Mouse (Mus musculus) ES-Bruce4 (cell line): ENCODE results near the gene Kctd7.

Experiments
- CTCF ChIP-seq: IDR thresholded peaks from one replicate; pipeline ENCODE4 v1.8.1; 2011; ENCODE audit warnings: low read depth, low read length
- EP300 ChIP-seq: IDR thresholded peaks from 2 replicates; pipeline ENCODE4 v1.6.1; 2011; ENCODE audit warnings: low read depth, low read length; ENCODE audit not compliant: insufficient read depth

DNA sequence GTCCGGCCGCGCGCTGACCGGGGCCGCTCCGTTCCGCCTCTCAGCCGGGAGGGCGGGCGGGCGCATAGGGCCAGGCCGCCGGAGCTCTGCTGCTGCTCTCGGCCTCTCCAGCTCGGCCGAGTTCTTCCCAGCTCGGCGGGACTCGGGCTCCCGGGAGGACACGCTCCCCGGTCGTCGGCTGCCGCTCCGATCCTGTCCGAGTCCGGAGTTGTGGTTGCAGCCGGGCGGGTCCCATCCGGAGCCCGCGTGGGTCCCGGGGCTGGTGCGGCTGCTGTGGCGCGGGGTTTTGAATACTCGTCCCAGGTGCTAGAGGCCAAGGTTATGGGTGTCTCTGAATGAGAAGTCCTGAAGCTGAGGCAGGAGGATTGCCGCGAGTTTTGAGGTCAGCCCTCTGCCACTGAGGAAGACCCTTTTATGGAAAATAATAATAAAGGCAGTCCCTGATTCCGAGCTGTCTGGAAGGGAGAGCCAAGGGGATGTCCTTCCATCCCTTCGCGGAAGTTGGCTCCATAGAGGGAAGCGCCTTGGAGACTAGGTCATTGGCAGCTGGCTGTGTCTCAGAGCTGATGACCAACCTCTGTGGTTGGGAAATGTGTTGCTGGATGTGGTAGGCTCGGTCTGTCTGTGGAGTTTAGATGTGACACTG, 27.4 kb downstream of the Kctd7 start:
- no peak for TF ChIP-seq EP300
- TF ChIP-seq CTCF, result no peak
